ENCODE assay signal across 7 mouse cellular contexts in the genomic region with DNA sequence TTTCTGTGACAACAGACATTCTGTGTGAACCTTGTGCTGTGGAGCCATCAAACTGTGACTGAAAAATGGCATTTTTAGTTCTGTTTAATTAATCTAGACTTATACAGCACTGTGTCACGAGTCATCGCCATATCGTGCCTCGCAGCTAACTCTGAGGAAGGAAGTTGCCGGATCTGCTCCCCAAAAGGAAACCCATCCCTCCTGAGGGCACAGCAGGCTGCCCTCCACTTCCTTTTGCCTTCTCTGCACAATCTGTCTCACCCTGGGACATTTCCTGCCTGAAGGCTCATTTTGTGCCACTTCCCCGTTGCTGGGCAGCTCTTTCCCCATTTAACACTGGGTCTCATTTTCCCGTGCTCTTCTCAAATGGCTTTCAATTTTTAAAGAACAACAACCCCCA. TPM values are rescaled to one million over a fixed set of nuclear protein-coding genes. Genes with fewer than 3 reads are reported as not detected.
DNase-seq lines count a peak whose midpoint lies in the region; ATAC-seq and TF ChIP-seq lines count a peak whose summit lies in the region.

No protein-coding gene starts in this region.

- no peaks in the 10 kb centered on the region for H3K27me3 ChIP-seq in heart, embryonic 13.5 days (replicated peaks)
- no peaks in the 10 kb centered on the region for H3K27me3 ChIP-seq in limb, embryonic 14.5 days (ENCODE audit: control insufficient read depth, insufficient read depth, low read length)

- DNase-seq in 416B (ENCODE audit: low read depth) = peak; percentile 88
- DNase-seq in limb, embryonic 14.5 days (ENCODE audit: low spot score) = no peak
- DNase-seq in left cerebral cortex, adult 8-10 months (ENCODE audit: low spot score in 2 of 2) = no peak
- DNase-seq in gastrocnemius, postnatal 4 days (ENCODE audit: low spot score in 2 of 2) = no peak

- H3K9me3 ChIP-seq in heart, embryonic 13.5 days = no peaks in the 10 kb centered on the region
- H3K9me3 ChIP-seq in limb, embryonic 14.5 days (ENCODE audit: control insufficient read depth, low read length) = no peaks in the 10 kb centered on the region

- WGBS in heart, embryonic 13.5 days = 43% methylated on average over 7 of the region's 7 CpGs
- WGBS in limb, embryonic 14.5 days = 47% methylated on average over 7 of the region's 7 CpGs

- TF ChIP-seq POLR2A in limb, embryonic 14.5 days (IDR thresholded peaks at IDR 0.05; ENCODE audit: borderline replicate concordance, extremely low read depth, insufficient read depth, insufficient read length) = no peak

- H3K9ac ChIP-seq in heart, embryonic 13.5 days = peak overlapping the region; percentile 58; the same call in 1 of the 2 replicates
- H3K9ac ChIP-seq in limb, embryonic 14.5 days (ENCODE audit: low read depth, low read length, severe bottlenecking) = no peak overlapping the region

- H3K4me2 ChIP-seq in heart, embryonic 13.5 days = peak overlapping the region; percentile 18; the same call in 1 of the 2 replicates
- H3K4me2 ChIP-seq in limb, embryonic 14.5 days (replicated peaks; ENCODE audit: low read depth, low read length, severe bottlenecking) = no peak overlapping the region

- peak; percentile 75 for ATAC-seq in CD4-positive, CD25-positive, alpha-beta regulatory T cell, adult 4 months
- ATAC-seq in heart, embryonic 13.5 days (ENCODE audit: extremely low read depth, insufficient number of reproducible peaks, low FRiP score, low TSS enrichment) = 0 out of 2 replicates have a peak, but pooled peaks have one; percentile 35
- ATAC-seq in limb, embryonic 14.5 days (ENCODE audit: low FRiP score, low read depth) = no peak
- peak; percentile 50 for ATAC-seq in neutrophil, adult 5-6 weeks (ENCODE audit: extremely low read depth, insufficient number of reproducible peaks, low FRiP score, poor library complexity, severe bottlenecking)

- peaks cover 22% of the 10 kb centered on the region for H3K36me3 ChIP-seq in heart, embryonic 13.5 days
- H3K36me3 ChIP-seq in limb, embryonic 14.5 days (ENCODE audit: control insufficient read depth, insufficient read depth, low read length) = peaks cover 22% of the 10 kb centered on the region

- peaks cover 64% of the 10 kb centered on the region for H3K4me1 ChIP-seq in heart, embryonic 13.5 days
- H3K4me1 ChIP-seq in limb, embryonic 14.5 days (ENCODE audit: control insufficient read depth, insufficient read depth, low read length) = peaks cover 24% of the 10 kb centered on the region

- H3K4me3 ChIP-seq in heart, embryonic 13.5 days = no peak overlapping the region
- no peak overlapping the region for H3K4me3 ChIP-seq in limb, embryonic 14.5 days (replicated peaks; ENCODE audit: low read length)

- peak overlapping the region; percentile 99 for H3K27ac ChIP-seq in heart, embryonic 13.5 days (replicated peaks)
- peak overlapping the region; percentile 55; the same call in 1 of the 2 replicates for H3K27ac ChIP-seq in limb, embryonic 14.5 days (replicated peaks; ENCODE audit: low read depth, low read length)

RNA-seq across cellular contexts. Expression of a gene that starts 6.9 kb away (rescaled TPM):
- polyA plus RNA-seq in CD4-positive, CD25-positive, alpha-beta regulatory T cell, adult 4 months (2017; shearing (Covaris generic)) = 100 to 1,000 TPM; 376 to 396 TPM
- 156 and 165 TPM in 2 replicates for polyA plus RNA-seq in heart, embryonic 13.5 days (2015; fragmentation: Nextera tagmentation; extraction: Ambion mirVana)
- polyA plus RNA-seq in limb, embryonic 14.5 days (2012; rRNA removed) = 211 and 272 TPM in 2 replicates
- 167 and 172 TPM in 2 replicates for polyA plus RNA-seq in limb, embryonic 14.5 days (2014; fragmentation: Nextera tagmentation; extraction: Ambion mirVana)
- 1,984 and 2,044 TPM in 2 replicates for total RNA-seq in neutrophil, adult 5-6 weeks (2017)
- total RNA-seq in left cerebral cortex, adult 8-10 months (2022) = 10 to 100 TPM; 21.7 to 37.3 (median 26.8) TPM
- total RNA-seq in gastrocnemius, postnatal 4 days (2021) = 100 to 1,000 TPM; 318 to 360 TPM

RNA-seq across cellular contexts. Expression of a gene that starts 12.2 kb away (rescaled TPM):
- 1 to 10 TPM; 1.5 to 2.0 TPM for polyA plus RNA-seq in CD4-positive, CD25-positive, alpha-beta regulatory T cell, adult 4 months (2017; shearing (Covaris generic))
- 1.6 and 1.7 TPM in 2 replicates for polyA plus RNA-seq in heart, embryonic 13.5 days (2015; fragmentation: Nextera tagmentation; extraction: Ambion mirVana)
- 0.19 TPM in 1 of 2 replicates, not detected in the other for polyA plus RNA-seq in limb, embryonic 14.5 days (2012; rRNA removed)
- polyA plus RNA-seq in limb, embryonic 14.5 days (2014; fragmentation: Nextera tagmentation; extraction: Ambion mirVana) = 0.37 and 1.3 TPM in 2 replicates
- total RNA-seq in neutrophil, adult 5-6 weeks (2017) = not detected in 2 replicates
- total RNA-seq in left cerebral cortex, adult 8-10 months (2022) = not detected
- 1 to 10 TPM; 1.5 TPM for total RNA-seq in gastrocnemius, postnatal 4 days (2021)

RNA-seq across cellular contexts. Expression of a gene that starts 29.3 kb away (rescaled TPM):
- polyA plus RNA-seq in CD4-positive, CD25-positive, alpha-beta regulatory T cell, adult 4 months (2017; shearing (Covaris generic)) = 10 to 100 TPM; 40.6 to 51.4 TPM
- 33.5 and 36.1 TPM in 2 replicates for polyA plus RNA-seq in heart, embryonic 13.5 days (2015; fragmentation: Nextera tagmentation; extraction: Ambion mirVana)
- 36.5 and 51.7 TPM in 2 replicates for polyA plus RNA-seq in limb, embryonic 14.5 days (2012; rRNA removed)
- polyA plus RNA-seq in limb, embryonic 14.5 days (2014; fragmentation: Nextera tagmentation; extraction: Ambion mirVana) = 11.9 and 15.3 TPM in 2 replicates
- total RNA-seq in neutrophil, adult 5-6 weeks (2017) = 63.6 and 63.9 TPM in 2 replicates
- total RNA-seq in left cerebral cortex, adult 8-10 months (2022) = 10 to 100 TPM; 22.8 to 26.6 (median 24.3) TPM
- 10 to 100 TPM; 32.4 to 34.2 TPM for total RNA-seq in gastrocnemius, postnatal 4 days (2021)

RNA-seq across cellular contexts. Expression of a gene that starts 31.8 kb away (rescaled TPM):
- polyA plus RNA-seq in CD4-positive, CD25-positive, alpha-beta regulatory T cell, adult 4 months (2017; shearing (Covaris generic)) = not detected
- 6.5 and 8.1 TPM in 2 replicates for polyA plus RNA-seq in heart, embryonic 13.5 days (2015; fragmentation: Nextera tagmentation; extraction: Ambion mirVana)
- 1.8 and 2.7 TPM in 2 replicates for polyA plus RNA-seq in limb, embryonic 14.5 days (2012; rRNA removed)
- polyA plus RNA-seq in limb, embryonic 14.5 days (2014; fragmentation: Nextera tagmentation; extraction: Ambion mirVana) = 2.7 TPM in 2 replicates
- total RNA-seq in neutrophil, adult 5-6 weeks (2017) = not detected in 2 replicates
- 10 to 100 TPM; 60.4 to 65.0 (median 61.0) TPM for total RNA-seq in left cerebral cortex, adult 8-10 months (2022)
- 1 to 10 TPM; 1.9 TPM for total RNA-seq in gastrocnemius, postnatal 4 days (2021)

RNA-seq across cellular contexts. Expression of a gene that starts 36.3 kb away (rescaled TPM):
- under 1 TPM; 0.41 to 0.77 TPM for polyA plus RNA-seq in CD4-positive, CD25-positive, alpha-beta regulatory T cell, adult 4 months (2017; shearing (Covaris generic))
- polyA plus RNA-seq in heart, embryonic 13.5 days (2015; fragmentation: Nextera tagmentation; extraction: Ambion mirVana) = 4.6 and 5.2 TPM in 2 replicates
- 84.2 and 99.6 TPM in 2 replicates for polyA plus RNA-seq in limb, embryonic 14.5 days (2012; rRNA removed)
- 8.9 and 10.4 TPM in 2 replicates for polyA plus RNA-seq in limb, embryonic 14.5 days (2014; fragmentation: Nextera tagmentation; extraction: Ambion mirVana)
- total RNA-seq in neutrophil, adult 5-6 weeks (2017) = 0.23 TPM in 1 of 2 replicates, not detected in the other
- total RNA-seq in left cerebral cortex, adult 8-10 months (2022) = 10 to 100 TPM; 20.3 to 22.9 (median 21.9) TPM
- 10 to 100 TPM; 41.8 to 42.9 TPM for total RNA-seq in gastrocnemius, postnatal 4 days (2021)

Comparison
In these comparisons a context has a peak if more than half of its experiments do, and no peak if none do; other contexts are left out.
1. RNA of a gene that starts 6.9 kb away (total RNA-seq): 1,984 to 2,044 TPM in neutrophil, adult 5-6 weeks and 318 to 360 TPM in gastrocnemius, postnatal 4 days; 21.7 to 37.3 TPM in left cerebral cortex, adult 8-10 months; every median in the first group is over 4 times any median in the second.